Mouse (Mus musculus): Measurements from ENCODE around the gene Pakap. TPM values are rescaled to one million over a fixed set of nuclear protein-coding genes. Genes with fewer than 3 reads are reported as not detected.

Pakap gene
- polyA plus RNA-seq, 1 experiment from 2014 or later, result 5.1 TPM

GRCm38 (mm10) chr4:57656388-57656787 is 88.4 kb downstream of the Pakap start:
- Histone ChIP-seq H3K9ac (ENCODE audit: low read depth, low read length) (no peak overlapping the region), H3K27ac (ENCODE audit: low read depth, low read length) (no peak overlapping the region), H3K36me3 (ENCODE audit: control insufficient read depth, insufficient read depth, low read length) (no peaks in the 10 kb centered on the region), H3K9me3 (ENCODE audit: control insufficient read depth, low read length) (no peaks in the 10 kb centered on the region), H3K4me3 (ENCODE audit: low read depth, low read length) (no peak overlapping the region), H3K4me2 (no peak overlapping the region), H3K27me3 (replicated peaks; ENCODE audit: control insufficient read depth, insufficient read depth, low read length) (no peaks in the 10 kb centered on the region), H3K4me1 (replicated peaks; ENCODE audit: control insufficient read depth, insufficient read depth, low read length) (no peaks in the 10 kb centered on the region)
- ATAC-seq (replicated peaks; ENCODE audit: low FRiP score) (no peak), DNase-seq (ENCODE audit: low spot score) (no peak)
- 90% methylated on average over 12 of the region's 12 CpGs for WGBS

DNA sequence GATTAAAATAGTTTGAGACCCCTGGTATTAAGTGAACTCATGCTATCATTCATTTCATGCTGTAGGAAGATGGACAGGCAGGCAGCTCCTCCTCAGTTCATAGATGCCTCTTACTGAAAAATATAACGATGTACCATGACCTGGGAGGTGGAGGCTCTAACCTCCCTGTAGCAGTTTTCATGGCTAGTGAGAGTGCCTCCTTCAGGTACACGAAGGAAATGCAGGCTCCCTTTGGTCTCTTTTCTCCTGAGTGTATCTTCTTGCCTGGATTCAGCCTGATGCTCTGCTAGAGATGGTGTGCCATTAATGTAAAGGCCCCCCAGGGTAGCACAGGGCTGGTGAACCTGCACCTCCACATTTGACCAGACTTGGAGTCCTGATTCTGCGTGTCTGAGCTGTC is 88.9 kb downstream of the Pakap start:
- Histone ChIP-seq H3K4me3 (ENCODE audit: low read depth, low read length) (no peak overlapping the region), H3K4me1 (replicated peaks; ENCODE audit: control insufficient read depth, insufficient read depth, low read length) (no peaks in the 10 kb centered on the region), H3K27me3 (replicated peaks; ENCODE audit: control insufficient read depth, insufficient read depth, low read length) (no peaks in the 10 kb centered on the region), H3K9ac (ENCODE audit: low read depth, low read length) (no peak overlapping the region), H3K27ac (ENCODE audit: low read depth, low read length) (no peak overlapping the region), H3K36me3 (ENCODE audit: control insufficient read depth, insufficient read depth, low read length) (no peaks in the 10 kb centered on the region), H3K4me2 (no peak overlapping the region), H3K9me3 (ENCODE audit: control insufficient read depth, low read length) (no peaks in the 10 kb centered on the region)
- DNase-seq (ENCODE audit: low spot score) (no peak), ATAC-seq (replicated peaks; ENCODE audit: low FRiP score) (no peak)
- WGBS, result 75% methylated on average over 3 of the region's 3 CpGs

DNA sequence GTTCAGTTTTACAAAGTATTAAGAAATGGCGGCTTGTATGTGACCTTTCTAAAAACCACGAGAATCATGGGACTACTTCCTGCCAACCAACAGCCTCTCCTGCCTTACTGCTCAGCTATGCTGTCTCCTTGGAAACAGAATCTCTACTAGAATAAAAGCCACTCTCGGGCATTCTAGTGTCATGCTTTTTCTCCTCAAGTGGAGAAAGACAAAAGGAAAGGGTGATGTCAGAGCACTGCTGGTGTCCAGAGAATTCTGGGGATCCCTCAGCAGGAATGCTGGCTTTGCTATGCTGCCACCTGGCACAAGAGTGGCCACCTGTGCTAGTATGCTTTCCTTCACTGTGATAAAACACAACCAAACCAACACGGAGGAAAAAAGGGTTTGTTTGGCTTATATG is 92.5 kb downstream of the Pakap start:
- Histone ChIP-seq H3K36me3 (ENCODE audit: control insufficient read depth, insufficient read depth, low read length) (no peaks in the 10 kb centered on the region), H3K9me3 (ENCODE audit: control insufficient read depth, low read length) (no peaks in the 10 kb centered on the region), H3K4me1 (replicated peaks; ENCODE audit: control insufficient read depth, insufficient read depth, low read length) (no peaks in the 10 kb centered on the region), H3K27ac (ENCODE audit: low read depth, low read length) (no peak overlapping the region), H3K4me3 (ENCODE audit: low read depth, low read length) (no peak overlapping the region), H3K9ac (ENCODE audit: low read depth, low read length) (no peak overlapping the region), H3K4me2 (no peak overlapping the region), H3K27me3 (replicated peaks; ENCODE audit: control insufficient read depth, insufficient read depth, low read length) (no peaks in the 10 kb centered on the region)
- DNase-seq (ENCODE audit: low spot score) (no peak), ATAC-seq (replicated peaks; ENCODE audit: low FRiP score) (no peak)
- 31% methylated on average over 4 of the region's 4 CpGs for WGBS

DNA sequence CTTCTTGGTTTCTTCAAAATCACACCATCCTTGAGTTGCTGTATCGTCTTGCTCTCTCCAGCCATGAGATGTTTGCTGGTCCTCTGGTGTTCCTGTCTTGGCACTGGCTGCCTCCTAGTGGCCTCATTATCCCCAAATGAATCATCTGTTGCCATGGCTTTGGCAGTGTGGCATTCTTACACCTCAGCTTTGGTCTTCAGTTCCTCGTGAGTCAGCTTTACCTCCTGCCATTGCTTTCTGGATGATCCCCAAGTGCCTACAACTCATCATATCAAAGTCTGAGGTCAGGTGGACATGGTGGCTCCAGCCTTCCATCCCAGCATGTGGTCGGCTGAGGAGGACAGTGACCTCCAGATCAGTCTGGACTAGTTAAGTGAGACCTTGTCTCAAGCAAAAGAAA is 98.1 kb downstream of the Pakap start:
- no peak overlapping the region for H3K4me2 ChIP-seq
- DNase-seq (ENCODE audit: low spot score), result no peak
- 75% methylated on average over 3 of the region's 3 CpGs for WGBS
- no peak overlapping the region for H3K9ac ChIP-seq (ENCODE audit: low read depth, low read length)
- no peak overlapping the region for H3K4me3 ChIP-seq (ENCODE audit: low read depth, low read length)
- H3K4me1 ChIP-seq (replicated peaks; ENCODE audit: control insufficient read depth, insufficient read depth, low read length), result no peaks in the 10 kb centered on the region
- H3K27me3 ChIP-seq (replicated peaks; ENCODE audit: control insufficient read depth, insufficient read depth, low read length), result no peaks in the 10 kb centered on the region
- ATAC-seq (replicated peaks; ENCODE audit: low FRiP score), result no peak
- no peak overlapping the region for H3K27ac ChIP-seq (ENCODE audit: low read depth, low read length)
- H3K36me3 ChIP-seq (ENCODE audit: control insufficient read depth, insufficient read depth, low read length), result no peaks in the 10 kb centered on the region
- H3K9me3 ChIP-seq (ENCODE audit: control insufficient read depth, low read length), result no peaks in the 10 kb centered on the region

- 42% methylated on average over 7 of the region's 7 CpGs for WGBS
- ATAC-seq (replicated peaks; ENCODE audit: low FRiP score) (no peak), DNase-seq (ENCODE audit: low spot score) (no peak)
- Histone ChIP-seq H3K9me3 (ENCODE audit: control insufficient read depth, low read length) (no peaks in the 10 kb centered on the region), H3K4me1 (replicated peaks; ENCODE audit: control insufficient read depth, insufficient read depth, low read length) (peaks cover 2% of the 10 kb centered on the region; the same call in 1 of the 2 replicates), H3K27ac (ENCODE audit: low read depth, low read length) (no peak overlapping the region), H3K4me3 (ENCODE audit: low read depth, low read length) (no peak overlapping the region), H3K36me3 (ENCODE audit: control insufficient read depth, insufficient read depth, low read length) (no peaks in the 10 kb centered on the region), H3K9ac (ENCODE audit: low read depth, low read length) (no peak overlapping the region), H3K27me3 (replicated peaks; ENCODE audit: control insufficient read depth, insufficient read depth, low read length) (no peaks in the 10 kb centered on the region; the same call in 1 of the 2 replicates), H3K4me2 (no peak overlapping the region)
Observed at GRCm38 (mm10) chr4:57670813-57671469, 103.0 kb downstream of the Pakap start.

DNA sequence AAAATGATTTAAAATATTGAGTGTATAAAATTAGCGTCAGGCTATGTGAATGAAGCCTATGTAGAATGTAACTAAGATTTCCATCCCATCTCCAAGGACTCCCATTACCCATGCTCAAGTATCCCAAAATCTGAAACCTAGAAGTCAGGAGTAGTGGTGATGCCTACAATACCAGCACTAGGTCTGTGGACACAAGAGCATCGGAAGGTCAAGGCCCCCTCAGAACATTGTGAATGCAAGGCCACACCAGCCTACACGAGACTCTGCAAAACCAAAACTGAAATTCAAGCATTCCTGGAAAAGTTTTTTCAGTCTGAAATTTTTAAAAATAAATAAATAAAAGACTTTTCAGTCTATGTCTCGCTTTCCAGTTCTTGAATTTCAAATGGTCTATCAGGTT is 104.6 kb downstream of the Pakap start:
- peaks cover 2% of the 10 kb centered on the region; the same call in 1 of the 2 replicates for H3K4me1 ChIP-seq (replicated peaks; ENCODE audit: control insufficient read depth, insufficient read depth, low read length)
- 77% methylated on average over 4 of the region's 4 CpGs for WGBS

GRCm38 (mm10) chr4:57672996-57673906 is 105.3 kb downstream of the Pakap start:
- H3K9me3 ChIP-seq (ENCODE audit: control insufficient read depth, low read length), result no peaks in the 10 kb centered on the region
- no peaks in the 10 kb centered on the region; the same call in 1 of the 2 replicates for H3K27me3 ChIP-seq (replicated peaks; ENCODE audit: control insufficient read depth, insufficient read depth, low read length)
- peak; percentile 56; the same call in 1 of the 2 replicates for ATAC-seq (replicated peaks; ENCODE audit: low FRiP score)
- no peak overlapping the region for H3K4me3 ChIP-seq (ENCODE audit: low read depth, low read length)
- DNase-seq (ENCODE audit: low spot score), result peak; percentile 78
- H3K4me2 ChIP-seq, result peak overlapping the region; percentile 58
- H3K9ac ChIP-seq (ENCODE audit: low read depth, low read length), result peak overlapping the region; percentile 35; the same call in 1 of the 2 replicates
- WGBS, result 11% methylated on average over 12 of the region's 12 CpGs
- H3K27ac ChIP-seq (ENCODE audit: low read depth, low read length), result no peak overlapping the region
- H3K36me3 ChIP-seq (ENCODE audit: control insufficient read depth, insufficient read depth, low read length), result no peaks in the 10 kb centered on the region
- H3K4me1 ChIP-seq (replicated peaks; ENCODE audit: control insufficient read depth, insufficient read depth, low read length), result peaks cover 2% of the 10 kb centered on the region; the same call in 1 of the 2 replicates

More for the DNA sequence above, 104.6 kb downstream of the Pakap start:
- Histone ChIP-seq H3K4me3 (ENCODE audit: low read depth, low read length) (no peak overlapping the region), H3K27ac (ENCODE audit: low read depth, low read length) (no peak overlapping the region), H3K9ac (ENCODE audit: low read depth, low read length) (no peak overlapping the region), H3K36me3 (ENCODE audit: control insufficient read depth, insufficient read depth, low read length) (no peaks in the 10 kb centered on the region), H3K4me2 (no peak overlapping the region), H3K9me3 (ENCODE audit: control insufficient read depth, low read length) (no peaks in the 10 kb centered on the region), H3K27me3 (replicated peaks; ENCODE audit: control insufficient read depth, insufficient read depth, low read length) (no peaks in the 10 kb centered on the region; the same call in 1 of the 2 replicates)
- no peak for DNase-seq (ENCODE audit: low spot score)
- no peak for ATAC-seq (replicated peaks; ENCODE audit: low FRiP score)

- Histone ChIP-seq H3K4me3 (ENCODE audit: low read depth, low read length) (no peak overlapping the region), H3K27ac (ENCODE audit: low read depth, low read length) (no peak overlapping the region), H3K27me3 (replicated peaks; ENCODE audit: control insufficient read depth, insufficient read depth, low read length) (no peaks in the 10 kb centered on the region; the same call in 1 of the 2 replicates), H3K9ac (ENCODE audit: low read depth, low read length) (no peak overlapping the region), H3K4me2 (no peak overlapping the region), H3K36me3 (ENCODE audit: control insufficient read depth, insufficient read depth, low read length) (no peaks in the 10 kb centered on the region), H3K4me1 (replicated peaks; ENCODE audit: control insufficient read depth, insufficient read depth, low read length) (peaks cover 2% of the 10 kb centered on the region; the same call in 1 of the 2 replicates), H3K9me3 (ENCODE audit: control insufficient read depth, low read length) (no peaks in the 10 kb centered on the region)
- no peak for DNase-seq (ENCODE audit: low spot score)
- 66% methylated on average over 7 of the region's 7 CpGs for WGBS
- no peak for ATAC-seq (replicated peaks; ENCODE audit: low FRiP score)
Observed at GRCm38 (mm10) chr4:57674351-57674750, 106.4 kb downstream of the Pakap start.
